Mouse (Mus musculus): ENCODE results near the gene Dapk2.

DNA sequence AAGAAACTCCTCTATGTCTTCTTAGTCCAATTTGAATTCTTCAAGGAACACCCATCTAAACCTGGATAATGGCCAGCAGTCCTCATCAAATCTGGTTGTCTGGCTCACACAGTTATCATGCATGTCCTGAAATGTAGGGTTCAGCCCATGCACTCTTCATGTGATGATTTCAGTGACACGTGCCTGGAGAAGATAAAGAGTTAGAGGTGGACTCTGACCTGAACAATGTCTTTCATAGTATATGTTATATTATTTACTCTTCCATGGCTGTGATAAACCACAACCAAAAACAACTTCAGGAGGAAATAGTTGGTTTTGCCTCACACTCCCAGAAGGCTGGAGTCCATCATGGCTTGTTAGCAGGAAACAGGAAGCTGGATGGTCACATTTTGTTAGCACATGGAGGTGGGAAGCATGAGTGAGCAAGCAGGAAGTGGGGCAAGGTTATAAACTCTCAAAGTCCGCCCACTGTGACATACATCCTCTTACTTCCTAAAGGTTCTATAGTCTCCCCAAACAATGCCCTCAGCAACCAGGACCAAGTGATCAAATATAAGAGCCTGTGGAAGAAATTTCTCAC is 142.5 kb downstream of the Dapk2 start:
- TF ChIP-seq GATA1 (IDR thresholded peaks at IDR 0.05; ENCODE audit: low read length) (no peak), TAL1 (IDR thresholded peaks at IDR 0.05; ENCODE audit: low read length) (no peak)
